Mouse (Mus musculus) adrenal gland, postnatal 10 days (tissue): ENCODE results near the gene Adra2c. TPM values are rescaled to one million over a fixed set of nuclear protein-coding genes. Genes with fewer than 3 reads are reported as not detected.
A peak's percentile ranks its signal among the peaks of the same experiment; 100 is the strongest.

Experiments used
- DNase-seq: peaks from one replicate; pipeline ENCODE4 v3.0.0; 2021; ENCODE audit warnings: mixed read lengths
- long read RNA-seq, 2 experiments: library from polyadenylated mRNA; stranded (forward); transcript quantifications; one replicate each; pipeline ENCODE4 v2.0.0; 2021
- total RNA-seq, 2 experiments: library from RNA; stranded (reverse); gene quantifications; 2 replicates each; pipeline ENCODE4 v1.2.3; 2021

The Adra2c gene
- 1 to 10 TPM in 1 of 2 experiments, under 1 TPM in 1; 0.69 to 1.2 TPM for total RNA-seq
- long read RNA-seq, experiment 1, transcript Adra2c-201 (1 exons, 3,445 nt): major isoform, 5 of 5 reads
- long read RNA-seq, experiment 1, partial matches to known transcripts: 0 of 5 reads
- long read RNA-seq, experiment 1, other reads (novel, unspliced or antisense): 0 of 5 reads
- long read RNA-seq, experiment 2, partial matches to known transcripts: 0 of 2 reads
- long read RNA-seq, experiment 2, other reads (novel, unspliced or antisense): 0 of 2 reads

GRCm38 (mm10) chr5:35278019-35278418, at the start of gene Adra2c:
Gene Adra2c, plus strand, starts transcription at chr5:35278319.
- no peak for DNase-seq

GRCm38 (mm10) chr5:35233142-35233541, 45.0 kb upstream of the Adra2c start:
- no peak for DNase-seq

GRCm38 (mm10) chr5:35237757-35238156, 40.4 kb upstream of the Adra2c start:
- no peak for DNase-seq

GRCm38 (mm10) chr5:35238627-35239026, 39.5 kb upstream of the Adra2c start:
- no peak for DNase-seq

- DNase-seq: no peak
These were observed 36.6 kb upstream of the Adra2c start for GRCm38 (mm10) chr5:35241556-35241955.

- DNase-seq: peak; percentile 15
These were observed 33.9 kb upstream of the Adra2c start for GRCm38 (mm10) chr5:35244204-35244603.

- peak; percentile 22 for DNase-seq
These were observed 32.4 kb upstream of the Adra2c start for GRCm38 (mm10) chr5:35245555-35246273.

GRCm38 (mm10) chr5:35254964-35255716, 23.0 kb upstream of the Adra2c start:
- no peak for DNase-seq

- no peak for DNase-seq
These were observed 14.4 kb upstream of the Adra2c start for GRCm38 (mm10) chr5:35263716-35264115.

GRCm38 (mm10) chr5:35267486-35267885, 10.6 kb upstream of the Adra2c start:
- DNase-seq: no peak

GRCm38 (mm10) chr5:35275356-35275755, 2.8 kb upstream of the Adra2c start:
- DNase-seq: no peak

- peak; percentile 70 for DNase-seq
These were observed 899 bp downstream of the Adra2c start for GRCm38 (mm10) chr5:35278741-35279695.

- no peak for DNase-seq
These were observed 1.5 kb downstream of the Adra2c start for GRCm38 (mm10) chr5:35279696-35280001.

GRCm38 (mm10) chr5:35280002-35280782, 2.1 kb downstream of the Adra2c start:
- peak; percentile 25 for DNase-seq

GRCm38 (mm10) chr5:35280783-35281165, 2.7 kb downstream of the Adra2c start:
- DNase-seq: no peak

GRCm38 (mm10) chr5:35285281-35285680, 7.2 kb downstream of the Adra2c start:
- DNase-seq: peak; percentile 23

- no peak for DNase-seq
These were observed 8.1 kb downstream of the Adra2c start for GRCm38 (mm10) chr5:35286190-35286589.

- DNase-seq: peak; percentile 58
These were observed 21.5 kb downstream of the Adra2c start for GRCm38 (mm10) chr5:35299621-35300020.

- DNase-seq: no peak
These were observed 26.1 kb downstream of the Adra2c start for GRCm38 (mm10) chr5:35304191-35304590.

- no peak for DNase-seq
These were observed 27.2 kb downstream of the Adra2c start for GRCm38 (mm10) chr5:35305332-35305731.

- no peak for DNase-seq
These were observed 28.6 kb downstream of the Adra2c start for GRCm38 (mm10) chr5:35306692-35307091.
